Mouse (Mus musculus) E14TG2a.4 (cell line): ENCODE data around the gene Ebf1.

ENCODE experiments used
- CTCF ChIP-seq: conservative IDR thresholded peaks from 2 replicates; pipeline ENCODE4 v1.5.1; 2014; ENCODE audit warnings: low read length
- NANOG ChIP-seq: IDR thresholded peaks from 2 replicates; pipeline ENCODE4 v1.6.1; 2014; ENCODE audit warnings: borderline replicate concordance, low read length, mixed read lengths
- POU5F1 ChIP-seq: IDR thresholded peaks from 2 replicates; pipeline ENCODE4 v1.6.1; 2014; ENCODE audit warnings: low read length, borderline replicate concordance

- TF ChIP-seq CTCF (no peak), POU5F1 (no peak), NANOG (no peak)
These were observed 67.5 kb downstream of the Ebf1 start for GRCm38 (mm10) chr11:44684486-44685076.
